Comparison of ENCODE assay signal across 8 mouse cellular contexts in genomic region chr5:76040454-76041203, GRCm38 (mm10).
DNase-seq lines count a peak whose midpoint lies in the region; ATAC-seq and TF ChIP-seq lines count a peak whose summit lies in the region.

No protein-coding gene starts in this region.

- no peaks in the 10 kb centered on the region for H3K27me3 ChIP-seq in Patski
- no peaks in the 10 kb centered on the region for H3K27me3 ChIP-seq in lung, embryonic 14.5 days (ENCODE audit: insufficient read depth, low read length)
- H3K27me3 ChIP-seq in hindbrain, embryonic 13.5 days, result no peaks in the 10 kb centered on the region
- H3K27me3 ChIP-seq in forebrain, embryonic 13.5 days, result no peaks in the 10 kb centered on the region
- H3K27me3 ChIP-seq in midbrain, embryonic 14.5 days (ENCODE audit: control insufficient read depth, insufficient read depth, low read length), result no peaks in the 10 kb centered on the region

- no peak for DNase-seq in layer of hippocampus, adult 2 months (ENCODE audit: low spot score in 2 of 2)
- DNase-seq in layer of hippocampus, postnatal 14 days (ENCODE audit: low spot score in 2 of 2), result no peak
- no peak for DNase-seq in Patski (ENCODE audit: low read depth, low spot score)
- peak; percentile 77 for DNase-seq in heart, adult 8-10 months (ENCODE audit: low spot score)
- peak; percentile 59 for DNase-seq in lung, embryonic 14.5 days
- no peak for DNase-seq in midbrain, embryonic 14.5 days

- TF ChIP-seq CTCF in layer of hippocampus, adult 2 months (conservative IDR thresholded peaks at IDR 0.05), result peak; percentile 66
- TF ChIP-seq CTCF in Patski (IDR thresholded peaks at IDR 0.05), result peak; percentile 49
- TF ChIP-seq CTCF in lung, embryonic 14.5 days (IDR thresholded peaks at IDR 0.05; ENCODE audit: low read depth), result peak; percentile 44

- 0 out of 2 replicates have a peak, but pooled peaks cover 6% of the 10 kb centered on the region for H3K9me3 ChIP-seq in lung, embryonic 14.5 days (ENCODE audit: low read depth, low read length)
- H3K9me3 ChIP-seq in hindbrain, embryonic 13.5 days, result no peaks in the 10 kb centered on the region
- peaks cover 11% of the 10 kb centered on the region; the same call in 1 of the 2 replicates for H3K9me3 ChIP-seq in forebrain, embryonic 13.5 days (replicated peaks)
- peaks cover 6% of the 10 kb centered on the region; the same call in 1 of the 2 replicates for H3K9me3 ChIP-seq in midbrain, embryonic 14.5 days (ENCODE audit: control insufficient read depth, low read length)

- no peak overlapping the region for H3K4me2 ChIP-seq in lung, embryonic 14.5 days
- no peak overlapping the region for H3K4me2 ChIP-seq in hindbrain, embryonic 13.5 days
- no peak overlapping the region for H3K4me2 ChIP-seq in forebrain, embryonic 13.5 days
- H3K4me2 ChIP-seq in midbrain, embryonic 14.5 days (ENCODE audit: low read length), result no peak overlapping the region

- WGBS in lung, embryonic 14.5 days, result 53% methylated on average over 10 of the region's 10 CpGs
- WGBS in hindbrain, embryonic 13.5 days, result 73% methylated on average over 10 of the region's 10 CpGs
- WGBS in forebrain, embryonic 13.5 days, result 75% methylated on average over 10 of the region's 10 CpGs
- WGBS in midbrain, embryonic 14.5 days, result 77% methylated on average over 10 of the region's 10 CpGs

- no peaks in the 10 kb centered on the region for H3K4me1 ChIP-seq in lung, embryonic 14.5 days (ENCODE audit: insufficient read depth)
- no peaks in the 10 kb centered on the region for H3K4me1 ChIP-seq in hindbrain, embryonic 13.5 days (replicated peaks)
- no peaks in the 10 kb centered on the region for H3K4me1 ChIP-seq in forebrain, embryonic 13.5 days
- H3K4me1 ChIP-seq in midbrain, embryonic 14.5 days (ENCODE audit: control insufficient read depth, insufficient read depth, low read length), result no peaks in the 10 kb centered on the region

- POLR2A ChIA-PET in Patski (lab: Charles Lee), result no interaction called here

- CTCF ChIA-PET in Patski (lab: Charles Lee), result no interaction called here

- no peak overlapping the region for H3K4me3 ChIP-seq in layer of hippocampus, adult 2 months
- H3K4me3 ChIP-seq in lung, embryonic 14.5 days (ENCODE audit: low read depth, low read length), result no peak overlapping the region
- H3K4me3 ChIP-seq in hindbrain, embryonic 13.5 days, result no peak overlapping the region
- no peak overlapping the region for H3K4me3 ChIP-seq in forebrain, embryonic 13.5 days
- H3K4me3 ChIP-seq in midbrain, embryonic 14.5 days (replicated peaks; ENCODE audit: low read depth, low read length), result no peak overlapping the region

- H3K27ac ChIP-seq in layer of hippocampus, adult 2 months, result no peak overlapping the region
- H3K27ac ChIP-seq in lung, embryonic 14.5 days (ENCODE audit: low read depth), result peak overlapping the region; percentile 54
- no peak overlapping the region for H3K27ac ChIP-seq in hindbrain, embryonic 13.5 days
- H3K27ac ChIP-seq in forebrain, embryonic 13.5 days, result no peak overlapping the region
- H3K27ac ChIP-seq in midbrain, embryonic 14.5 days (replicated peaks; ENCODE audit: low read depth, low read length), result no peak overlapping the region

- H3K9ac ChIP-seq in lung, embryonic 14.5 days, result no peak overlapping the region
- no peak overlapping the region for H3K9ac ChIP-seq in hindbrain, embryonic 13.5 days
- no peak overlapping the region for H3K9ac ChIP-seq in forebrain, embryonic 13.5 days
- H3K9ac ChIP-seq in midbrain, embryonic 14.5 days (replicated peaks; ENCODE audit: low read length), result no peak overlapping the region

- no peaks in the 10 kb centered on the region for H3K36me3 ChIP-seq in lung, embryonic 14.5 days (ENCODE audit: insufficient read depth)
- H3K36me3 ChIP-seq in hindbrain, embryonic 13.5 days, result no peaks in the 10 kb centered on the region
- no peaks in the 10 kb centered on the region for H3K36me3 ChIP-seq in forebrain, embryonic 13.5 days (ENCODE audit: poor library complexity, severe bottlenecking)
- no peaks in the 10 kb centered on the region for H3K36me3 ChIP-seq in midbrain, embryonic 14.5 days (ENCODE audit: control insufficient read depth, insufficient read depth, low read length)

- in situ Hi-C loops in Patski (cut with MboI; ENCODE audit: low pct_unique_long_range_greater_than_20kb), result no loop called here

- ATAC-seq in Patski, result no peak
- ATAC-seq in lung, embryonic 14.5 days (ENCODE audit: insufficient read depth), result no peak
- no peak for ATAC-seq in hindbrain, embryonic 13.5 days (ENCODE audit: low FRiP score)
- no peak for ATAC-seq in forebrain, embryonic 13.5 days
- no peak for ATAC-seq in midbrain, embryonic 14.5 days (ENCODE audit: low FRiP score, low TSS enrichment)

Comparison
In these comparisons a context has a peak if more than half of its experiments do, and no peak if none do; other contexts are left out.
1. DNase-seq: peak in heart, adult 8-10 months (single experiment) and lung, embryonic 14.5 days (single experiment); none in layer of hippocampus, adult 2 months (0 of 2), layer of hippocampus, postnatal 14 days (0 of 2), Patski (single experiment) and midbrain, embryonic 14.5 days (single experiment).
2. Peak in every context shown above with its lines, with median percentiles within 50 percentile points of each other: CTCF ChIP-seq.